Mouse (Mus musculus) skeletal muscle tissue, adult 2 months (tissue): ENCODE results near the gene Mtor.

Experiments used
- DNase-seq: peaks from one replicate; pipeline ENCODE4 v3.0.0-alpha.2; 2012; ENCODE audit warnings: low read depth, low spot score

The Mtor gene

DNA sequence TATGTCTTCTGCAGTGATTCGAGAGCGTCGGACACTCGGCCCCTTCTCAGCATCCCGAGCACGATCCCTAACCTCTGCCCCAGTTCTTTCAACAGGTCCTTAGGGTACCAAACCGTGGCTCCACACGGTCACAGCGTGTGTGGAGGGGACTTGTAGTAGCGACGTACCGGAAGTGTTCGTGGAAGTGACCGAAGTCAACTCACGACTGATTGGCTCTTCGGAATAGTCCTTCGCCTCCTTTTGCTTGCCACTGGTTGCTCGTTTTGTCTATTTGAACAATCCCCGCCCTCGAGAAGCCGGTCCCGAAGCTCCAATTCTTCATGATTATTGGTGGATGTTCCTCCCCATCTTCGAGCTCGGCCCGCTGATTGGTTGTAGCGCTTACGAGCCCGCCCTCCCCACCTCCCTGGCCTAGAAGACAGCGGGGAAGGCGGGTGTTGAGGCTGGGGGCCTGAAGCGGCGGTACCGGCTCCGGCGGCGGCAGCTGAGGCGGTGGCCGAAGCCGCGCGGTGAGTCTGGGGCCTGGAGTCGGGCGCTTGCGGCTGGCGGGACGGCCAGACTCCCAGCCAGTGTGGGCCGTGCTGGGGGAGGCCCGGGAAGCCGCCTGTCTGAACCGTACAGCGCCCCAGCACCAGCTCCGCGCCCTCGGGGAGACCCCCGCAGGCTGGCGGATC lies at the start of gene Mtor:
Gene Mtor (plus strand): TSS at position 433 of the 674 bp plus-strand sequence.
- DNase-seq, result peak; percentile 97

- DNase-seq, result no peak
Observed at GRCm38 (mm10) chr4:148399437-148400094, 48.8 kb upstream of the Mtor start.

DNA sequence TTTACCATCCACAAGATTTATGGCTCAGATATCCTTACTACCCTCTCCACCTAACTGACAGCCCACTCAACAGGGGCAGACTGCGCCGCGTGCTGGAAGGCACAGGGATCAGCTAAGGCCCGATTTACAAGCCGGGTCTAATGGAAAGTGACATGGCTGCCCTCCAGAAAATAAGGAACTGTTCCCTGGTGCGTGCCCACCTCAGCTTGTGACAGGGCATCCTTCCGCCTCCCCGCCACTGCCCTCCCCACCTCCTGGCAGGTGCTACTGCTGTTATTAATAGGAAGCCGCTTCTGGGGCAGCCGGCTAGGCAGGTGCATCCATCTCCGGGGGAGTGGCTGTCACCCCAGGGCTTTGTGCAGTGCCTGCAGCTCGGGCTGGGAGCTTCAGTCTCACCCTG lies 45.0 kb upstream of the Mtor start:
- no peak for DNase-seq

GRCm38 (mm10) chr4:148404748-148405147 lies 43.7 kb upstream of the Mtor start:
- DNase-seq, result no peak

DNA sequence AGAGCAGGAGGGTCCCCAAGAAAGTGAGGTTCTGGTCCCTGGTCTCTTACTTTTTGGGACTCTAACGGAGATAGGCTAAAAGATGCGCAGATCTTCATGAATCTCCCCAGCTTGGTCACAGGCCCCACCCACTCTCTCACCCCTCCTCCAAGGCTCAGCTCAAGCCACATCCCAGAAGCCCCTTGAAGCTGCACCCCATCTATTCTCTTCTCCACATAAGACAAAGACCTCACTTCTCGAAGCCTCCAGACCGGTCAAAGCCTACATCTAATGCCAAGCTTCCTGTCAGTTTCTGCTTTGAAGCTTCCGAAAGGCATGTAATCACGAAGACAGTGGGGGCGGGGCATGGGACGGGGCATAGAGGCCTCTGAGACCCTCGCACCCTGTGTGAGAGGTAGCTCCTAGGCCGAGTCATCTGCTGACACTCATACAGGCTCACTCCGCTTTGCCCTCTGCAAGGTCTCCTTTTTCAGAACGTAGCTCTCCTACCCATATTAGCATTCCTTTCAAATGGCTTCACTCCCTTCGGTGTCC lies 43.1 kb upstream of the Mtor start:
- no peak for DNase-seq

DNA sequence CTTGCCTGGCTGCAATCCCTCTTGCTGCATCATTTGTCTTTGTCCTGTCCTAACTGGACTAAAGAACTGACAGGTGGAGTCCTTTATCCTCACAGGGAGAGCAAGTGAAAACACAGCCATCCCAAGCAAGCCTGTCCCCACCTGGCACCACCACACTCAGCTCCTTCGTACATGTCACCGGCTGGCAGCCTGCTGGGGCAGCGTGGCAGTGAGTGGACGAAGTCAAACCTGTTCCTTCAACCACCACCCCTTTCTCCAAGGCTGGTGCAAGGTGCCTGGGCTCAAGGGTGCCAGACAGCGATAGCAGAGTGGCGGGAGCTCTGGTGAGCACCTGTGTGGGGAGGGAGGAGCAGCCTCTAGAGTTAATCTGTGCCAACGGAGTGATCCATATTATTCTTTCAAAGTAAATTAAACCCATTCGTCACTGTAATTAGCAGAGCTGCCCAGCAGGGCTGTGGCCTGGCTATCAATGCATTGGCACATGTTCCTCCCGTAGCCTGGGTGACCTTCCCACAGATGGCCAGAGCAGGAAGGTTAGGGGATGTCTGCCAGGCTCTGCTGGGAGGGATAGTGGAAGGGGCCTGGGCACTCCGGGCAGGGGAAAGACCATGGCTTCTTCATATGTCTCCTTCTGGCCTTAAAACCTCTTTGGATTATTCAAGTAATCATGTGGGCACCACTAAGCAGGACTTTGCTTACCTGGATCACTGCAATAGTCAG lies 40.0 kb upstream of the Mtor start:
- DNase-seq, result no peak

- DNase-seq, result no peak
Observed at GRCm38 (mm10) chr4:148415575-148415974, 32.8 kb upstream of the Mtor start.

DNA sequence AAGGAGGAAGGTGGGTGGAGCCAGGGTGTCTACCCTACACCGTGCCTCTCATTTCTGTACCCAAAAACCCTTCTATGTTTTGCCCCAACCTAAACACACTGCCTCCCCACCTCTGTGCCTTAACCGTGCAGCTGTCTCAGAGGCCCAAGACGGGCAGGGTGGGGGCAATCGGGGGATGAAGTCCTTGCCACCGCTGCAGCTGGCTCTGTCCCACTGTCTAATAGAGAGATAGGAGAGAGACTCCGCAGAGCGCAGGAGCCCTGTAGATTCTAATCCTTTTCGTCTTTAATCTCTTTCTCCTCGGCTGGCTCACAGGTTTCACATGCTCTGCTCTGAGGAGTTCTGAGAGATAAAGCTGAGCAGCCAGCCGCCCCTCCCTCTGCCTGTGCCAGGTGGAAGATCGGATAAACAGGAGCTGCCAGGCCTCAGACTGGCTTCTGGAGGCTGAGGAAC lies 31.3 kb upstream of the Mtor start:
- DNase-seq, result no peak

DNA sequence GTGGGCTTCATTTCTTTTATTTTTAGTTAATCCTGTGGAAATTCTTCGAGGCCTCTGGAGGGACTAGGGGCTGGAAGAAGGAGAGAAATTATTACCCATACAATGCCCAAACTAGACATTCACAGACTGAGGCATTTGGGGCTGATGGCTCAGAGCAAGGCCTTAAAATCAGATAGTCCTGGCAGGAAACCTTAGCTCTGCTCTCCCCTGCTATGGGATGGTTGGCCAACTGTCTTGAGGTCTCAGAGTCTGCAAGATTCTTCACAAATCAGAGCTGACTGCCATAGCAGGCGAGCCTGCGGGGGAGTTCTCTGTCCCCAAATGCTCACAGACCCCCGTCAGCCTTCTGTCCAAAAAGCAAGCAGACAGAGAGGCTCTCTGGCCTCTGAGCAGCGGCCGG lies 30.9 kb upstream of the Mtor start:
- DNase-seq, result no peak

DNA sequence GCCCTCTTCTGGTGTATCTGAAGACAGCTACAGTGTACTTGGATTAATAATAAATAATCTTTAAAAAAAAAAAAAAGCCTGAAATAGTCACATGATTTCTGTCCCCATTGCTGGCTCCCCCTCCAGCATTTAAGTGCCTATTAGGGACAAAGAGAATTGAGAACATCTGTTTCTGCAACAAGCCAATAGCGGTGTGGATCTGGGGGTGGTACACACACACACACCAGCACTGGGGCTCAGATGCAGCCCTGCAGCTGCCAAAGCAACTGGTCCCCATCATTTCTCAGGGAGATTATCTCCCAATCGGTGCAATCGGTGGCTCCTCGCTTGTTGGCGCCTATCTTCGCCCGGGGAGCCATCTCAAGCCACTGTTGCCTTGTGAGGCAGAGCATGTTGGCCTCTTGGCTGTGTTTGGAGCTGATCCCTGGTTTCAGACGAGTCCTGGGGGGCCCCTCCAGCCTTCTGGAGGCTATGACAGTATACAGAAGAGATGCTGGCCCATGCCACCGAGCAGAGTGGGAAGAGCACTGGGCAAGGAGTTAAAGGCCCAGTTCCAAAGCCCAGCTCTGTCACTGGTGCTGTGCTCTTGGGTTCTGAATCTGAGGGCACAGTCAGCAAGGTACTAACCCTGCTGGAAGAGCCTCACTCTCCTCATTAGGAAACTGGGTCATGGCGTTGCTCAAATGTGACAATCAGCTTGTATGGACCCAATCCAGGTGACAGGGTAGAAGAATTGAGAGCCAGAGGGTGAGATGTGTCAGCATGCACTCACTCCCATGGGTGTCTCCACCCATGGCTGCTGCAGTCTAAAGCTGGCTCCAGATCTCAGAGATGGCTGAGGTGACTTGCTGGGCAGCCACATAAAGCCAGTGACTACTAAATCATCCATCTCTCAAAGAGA lies 21.2 kb upstream of the Mtor start:
- peak; percentile 40 for DNase-seq

DNA sequence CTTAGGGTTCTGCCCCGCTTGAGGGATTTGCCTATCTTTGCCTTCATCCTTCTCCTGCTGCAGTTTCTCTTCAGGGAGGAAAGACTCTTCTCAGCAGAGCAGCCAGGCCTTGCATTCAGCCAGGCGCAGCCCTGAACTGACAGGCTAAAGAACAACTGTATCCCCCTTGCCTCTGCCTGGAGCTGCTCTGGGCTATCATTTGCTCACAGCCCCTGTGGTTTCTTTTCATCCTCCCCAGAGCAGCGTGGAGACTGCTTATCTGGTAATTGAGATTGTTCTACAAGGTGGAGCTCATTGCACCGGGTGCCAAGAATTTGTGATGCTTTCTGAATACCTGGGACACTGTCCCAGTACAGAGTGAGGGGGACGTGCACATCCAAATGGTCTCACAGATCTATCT lies 19.9 kb upstream of the Mtor start:
- DNase-seq, result no peak

GRCm38 (mm10) chr4:148429121-148429520 lies 19.3 kb upstream of the Mtor start:
- no peak for DNase-seq

GRCm38 (mm10) chr4:148429686-148430085 lies 18.7 kb upstream of the Mtor start:
- no peak for DNase-seq

- DNase-seq, result no peak
Observed at GRCm38 (mm10) chr4:148430880-148431519, 17.4 kb upstream of the Mtor start.

DNA sequence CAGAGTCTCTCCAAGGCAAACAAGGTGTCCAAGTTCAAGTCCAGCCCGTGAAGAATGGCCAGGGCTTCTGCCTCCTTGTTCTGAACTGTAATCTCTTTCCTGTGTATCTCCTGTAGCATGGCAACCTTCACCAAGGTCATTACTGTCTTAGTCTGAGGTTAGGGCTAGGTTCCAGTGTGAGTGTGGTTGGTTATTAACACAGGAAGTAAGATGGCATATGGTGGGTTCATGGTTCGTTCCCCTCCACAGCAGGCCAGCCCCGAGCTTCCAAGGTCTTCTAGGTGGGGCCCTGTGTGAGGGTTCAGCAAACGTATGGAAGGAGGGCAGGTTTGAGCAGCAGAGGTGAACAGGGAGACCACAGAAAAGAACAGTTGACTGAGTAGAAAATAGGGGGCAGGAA lies 15.9 kb upstream of the Mtor start:
- DNase-seq, result no peak

- DNase-seq, result no peak
Observed at GRCm38 (mm10) chr4:148433336-148433735, 15.1 kb upstream of the Mtor start.

DNA sequence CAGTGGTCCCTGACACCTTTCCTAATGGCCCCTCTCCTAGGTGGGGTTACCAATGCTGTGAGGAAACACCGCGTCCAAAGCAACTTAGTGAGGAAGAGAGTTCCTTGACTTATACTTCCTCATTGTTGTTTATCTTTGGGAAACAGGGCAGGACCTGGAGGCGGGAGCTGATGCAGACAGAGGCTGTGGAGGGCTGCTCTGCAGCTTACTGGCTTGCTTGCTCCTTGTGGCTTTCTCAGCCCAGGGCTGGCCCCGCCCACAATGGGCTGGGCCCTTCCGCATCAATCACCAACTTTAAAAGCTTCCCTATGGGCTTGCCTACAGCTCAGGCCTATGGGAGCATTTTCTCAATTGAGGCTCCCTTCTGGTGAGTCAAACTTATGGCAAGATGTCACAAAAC lies 14.6 kb upstream of the Mtor start:
- no peak for DNase-seq

DNA sequence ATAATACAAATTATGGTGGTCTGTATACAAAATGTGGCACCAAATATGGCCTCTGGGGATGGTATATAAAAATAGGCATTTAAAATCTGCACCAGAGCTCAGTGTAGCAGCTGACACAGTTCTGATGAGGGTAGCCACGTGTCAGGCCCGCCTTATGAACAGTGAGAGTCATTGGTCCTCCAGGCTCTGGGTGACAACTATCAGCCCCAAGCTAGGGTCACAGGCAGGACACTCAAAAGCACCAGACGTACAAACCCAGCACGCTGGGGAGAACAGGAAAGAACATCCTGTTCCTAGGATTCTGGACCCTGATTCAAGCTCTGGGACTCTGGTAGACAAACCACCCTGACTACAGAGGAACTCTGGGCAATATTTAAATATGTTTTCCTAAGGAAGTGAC lies 13.9 kb upstream of the Mtor start:
- peak; percentile 46 for DNase-seq

DNA sequence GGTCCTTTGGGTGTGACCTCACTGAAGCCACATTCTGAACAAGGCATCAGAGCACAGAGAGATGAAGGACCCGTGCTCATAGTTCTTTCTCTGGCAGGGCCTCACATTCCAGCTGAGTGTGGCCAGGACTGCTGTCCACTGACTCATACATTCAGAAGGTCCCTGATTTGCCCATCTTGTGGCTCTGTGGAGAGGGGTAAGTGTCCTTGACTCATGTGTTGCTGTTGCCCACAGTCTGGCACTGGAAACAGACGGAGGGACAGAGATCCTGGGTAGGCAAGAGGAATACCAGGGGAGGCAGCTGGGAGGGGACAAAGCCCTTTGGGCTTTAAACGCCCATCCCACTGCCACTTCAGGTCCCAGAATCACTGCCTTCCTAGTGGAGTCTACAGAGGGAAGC lies 13.3 kb upstream of the Mtor start:
- DNase-seq, result no peak

DNA sequence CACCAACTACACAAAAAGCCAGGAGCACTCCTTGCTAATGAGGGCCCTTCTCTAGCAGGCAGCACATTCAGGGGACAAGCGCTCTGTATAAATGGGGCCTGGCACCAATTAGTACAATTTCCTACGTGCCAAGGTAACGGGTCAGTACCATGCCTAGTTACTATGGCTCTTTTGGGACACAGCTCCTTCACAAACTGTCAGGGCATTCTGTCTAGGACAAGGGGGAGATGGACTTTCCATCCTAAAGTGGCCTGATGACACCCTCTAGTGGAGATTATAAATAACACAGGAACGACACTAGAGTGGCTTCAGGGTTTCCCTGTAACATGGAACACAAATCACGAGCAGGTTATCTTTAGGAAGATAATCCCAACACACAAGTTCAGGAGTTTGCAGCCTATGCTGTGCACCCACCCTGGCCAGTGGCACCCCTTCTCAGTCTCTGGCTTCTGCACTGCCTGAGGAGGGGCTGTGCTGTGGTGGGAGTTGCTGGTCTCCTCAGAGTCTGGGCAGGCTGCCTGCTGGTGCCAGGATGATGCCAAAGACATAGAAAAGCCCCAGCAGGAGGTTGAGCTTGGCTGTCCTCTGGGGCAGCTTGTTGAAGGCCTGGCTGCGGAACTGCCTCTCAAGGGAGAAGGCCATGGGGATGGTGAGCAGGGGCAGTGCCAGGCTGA lies 12.6 kb upstream of the Mtor start:
- no peak for DNase-seq
